Mouse (Mus musculus) liver, embryonic 14.5 days (tissue): ENCODE results near the gene Spock1. TPM values are rescaled to one million over a fixed set of nuclear protein-coding genes. Genes with fewer than 3 reads are reported as not detected.
A peak's percentile ranks its signal among the peaks of the same experiment; 100 is the strongest.

Experiments used
- ATAC-seq: fragments of 200-750 bp; cut with Nextera tagmentation; 2 replicates; pipeline ENCODE4 v1.8.0; 2017; ENCODE audit warnings: moderate number of reproducible peaks, mild to moderate bottlenecking, moderate library complexity; ENCODE audit not compliant: insufficient read depth
- DNase-seq, 3 experiments: peaks; one replicate each; pipeline ENCODE4 v3.0.0-alpha.2; 2012 to 2013; ENCODE audit warnings: low read depth in 3 of 3, low spot score in 3 of 3
- H3K27ac ChIP-seq: fragments of 300-500 bp; sonication (generic); 2 replicates; pipeline ENCODE4 v1.5.1; 2014; ENCODE audit warnings: moderate library complexity, mild to moderate bottlenecking, control low read depth, inconsistent platforms
- H3K27me3 ChIP-seq: fragments of 300-500 bp; sonication (generic); 2 replicates; pipeline ENCODE4 v1.6.1; 2014; ENCODE audit warnings: mild to moderate bottlenecking, low read length, moderate library complexity; ENCODE audit not compliant: control insufficient read depth, insufficient read depth
- H3K36me3 ChIP-seq: fragments of 300-500 bp; sonication (generic); replicated peaks from 2 replicates; pipeline ENCODE4 v1.6.1; 2014; ENCODE audit warnings: low read depth; ENCODE audit not compliant: control insufficient read depth, insufficient read depth
- H3K4me1 ChIP-seq, 2 experiments: fragments of 200-500 bp in 1 of 2; fragments of 300-500 bp in 1 of 2; sonication (generic) in 1 of 2; replicated peaks; 2 replicates each; pipeline ENCODE4 v1.6.1; 2012 to 2014; ENCODE audit warnings: antibody characterized with exemption in 1 of 2, inconsistent platforms in 1 of 2, low read length in 1 of 2; ENCODE audit not compliant: control insufficient read depth in 2 of 2, insufficient read depth in 2 of 2
- H3K4me2 ChIP-seq: fragments of 300-500 bp; sonication (generic); 2 replicates; pipeline ENCODE4 v1.6.1; 2014; ENCODE audit warnings: low read depth, mild to moderate bottlenecking, control low read depth, moderate library complexity
- H3K4me3 ChIP-seq, 2 experiments: fragments of 200-500 bp in 1 of 2; fragments of 300-500 bp in 1 of 2; sonication (generic) in 1 of 2; 2 replicates each; pipeline ENCODE4 v1.5.1; 2012 to 2014; ENCODE audit warnings: low read depth in 2 of 2, low read length in 2 of 2, mild to moderate bottlenecking in 2 of 2, control low read depth in 1 of 2, inconsistent platforms in 1 of 2, moderate library complexity in 1 of 2; ENCODE audit not compliant: insufficient read depth in 1 of 2
- H3K9ac ChIP-seq: fragments of 300-500 bp; sonication (generic); replicated peaks from 2 replicates; pipeline ENCODE4 v1.6.1; 2014; ENCODE audit warnings: mild to moderate bottlenecking, control low read depth, moderate library complexity
- H3K9me3 ChIP-seq: fragments of 300-500 bp; sonication (generic); 2 replicates; pipeline ENCODE4 v1.6.1; 2016; ENCODE audit warnings: low read length, mixed read lengths; ENCODE audit not compliant: control insufficient read depth
- CTCF ChIP-seq: IDR thresholded peaks from 2 replicates; pipeline ENCODE4 v1.5.1; 2016; ENCODE audit warnings: antibody characterized with exemption, low read depth, control low read depth
- EP300 ChIP-seq: IDR thresholded peaks from 2 replicates; pipeline ENCODE4 v1.6.1; 2016; ENCODE audit warnings: antibody characterized with exemption, low read depth
- WGBS: fragments of 180-500 bp; shearing (Covaris S2); extraction: QIAGEN DNeasy Blood & Tissue Kit; methylation state at CpG from one replicate; pipeline ENCODE4 v1.1.7; 2014; ENCODE audit not compliant: insufficient replicate concordance; 5-methylcytosine and 5-hydroxymethylcytosine counted together
- polyA plus RNA-seq, 2 experiments: library from polyadenylated mRNA; depleted of rRNA in 1 of 2; stranded (reverse) in 1 of 2; unstranded in 1 of 2; fragments of >200 nt; fragmentation: Nextera tagmentation in 1 of 2; extraction: Ambion mirVana in 1 of 2; gene quantifications; 2 replicates each; pipeline versions ENCODE4 v1.2.1 to v1.2.3; 2012 to 2014

Gene Spock1
- polyA plus RNA-seq, 2 experiments: 0.06 TPM; not detected in 1

GRCm38 (mm10) chr13:57585131-57585530, 323.0 kb downstream of the Spock1 start:
- 37% methylated on average over 3 of the region's 3 CpGs for WGBS
- H3K4me1 ChIP-seq: peaks cover 8 to 18% of the 10 kb centered on the region in 2 experiments
- H3K27me3 ChIP-seq: no peaks in the 10 kb centered on the region
- no peak overlapping the region for H3K27ac ChIP-seq
- TF ChIP-seq EP300 (no peak), CTCF (no peak)
- ATAC-seq (no peak), DNase-seq (no peak)
- no peaks in the 10 kb centered on the region; the same call in 1 of the 2 replicates for H3K9me3 ChIP-seq
- no peak overlapping the region for H3K4me3 ChIP-seq
- H3K9ac ChIP-seq: no peak overlapping the region
- H3K36me3 ChIP-seq: no peaks in the 10 kb centered on the region
- H3K4me2 ChIP-seq: no peak overlapping the region

- 65% methylated on average over 12 of the region's 12 CpGs for WGBS
- peaks cover 23 to 26% of the 10 kb centered on the region in 2 experiments for H3K4me1 ChIP-seq
Observed at GRCm38 (mm10) chr13:57582314-57582976, 325.7 kb downstream of the Spock1 start.

DNA sequence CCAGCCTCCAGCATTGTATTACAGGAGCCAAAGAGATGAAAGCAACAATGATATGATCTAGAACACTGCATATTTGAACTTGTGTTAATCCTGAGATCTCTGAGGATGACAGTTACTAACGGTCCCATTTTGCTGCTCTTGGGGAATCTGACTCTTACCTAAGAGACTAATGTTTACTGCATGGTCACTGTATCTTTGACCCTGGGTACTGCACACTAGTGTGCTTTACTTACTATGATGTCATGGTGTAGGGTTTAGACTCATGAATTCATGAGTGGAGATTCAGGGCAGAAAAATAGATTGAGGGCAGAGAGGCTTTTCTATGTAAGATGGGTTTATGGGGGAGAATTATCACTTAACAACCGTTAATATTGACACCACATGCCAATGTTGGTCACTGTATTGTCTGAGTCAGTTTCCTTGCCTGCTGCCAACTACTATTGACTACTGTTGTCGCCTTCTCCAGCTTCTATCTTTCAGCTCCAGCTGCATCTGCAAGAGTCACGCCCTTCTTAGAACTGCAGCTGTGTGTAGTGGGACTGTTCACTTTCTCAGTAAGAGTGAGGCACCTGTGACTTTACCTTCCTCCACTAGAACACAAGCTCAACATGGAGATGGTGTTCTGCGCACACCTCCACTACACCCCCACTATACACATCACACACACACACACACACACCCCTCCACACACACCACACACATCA, 330.4 kb downstream of the Spock1 start:
- Histone ChIP-seq H3K4me2 (peak overlapping the region; percentile 34), H3K27me3 (no peaks in the 10 kb centered on the region), H3K27ac (peak overlapping the region; percentile 81), H3K4me1 (peaks cover 36 to 50% of the 10 kb centered on the region in 2 experiments), H3K36me3 (no peaks in the 10 kb centered on the region), H3K4me3 (no peak overlapping the region), H3K9ac (peak overlapping the region; percentile 57), H3K9me3 (no peaks in the 10 kb centered on the region)
- DNase-seq (peak; percentile 79 to 83 (median 79)), ATAC-seq (peak; percentile 99)
- TF ChIP-seq EP300: peak; percentile 93
- no peak for TF ChIP-seq CTCF
- 47% methylated on average over 5 of the region's 5 CpGs for WGBS

More at GRCm38 (mm10) chr13:57582314-57582976, 325.7 kb downstream of the Spock1 start:
- Histone ChIP-seq H3K36me3 (no peaks in the 10 kb centered on the region), H3K4me3 (no peak overlapping the region), H3K9me3 (no peaks in the 10 kb centered on the region), H3K27me3 (no peaks in the 10 kb centered on the region), H3K9ac (no peak overlapping the region), H3K4me2 (no peak overlapping the region), H3K27ac (no peak overlapping the region)
- TF ChIP-seq EP300 (no peak), CTCF (no peak)
- ATAC-seq: no peak
- DNase-seq: no peak

DNA sequence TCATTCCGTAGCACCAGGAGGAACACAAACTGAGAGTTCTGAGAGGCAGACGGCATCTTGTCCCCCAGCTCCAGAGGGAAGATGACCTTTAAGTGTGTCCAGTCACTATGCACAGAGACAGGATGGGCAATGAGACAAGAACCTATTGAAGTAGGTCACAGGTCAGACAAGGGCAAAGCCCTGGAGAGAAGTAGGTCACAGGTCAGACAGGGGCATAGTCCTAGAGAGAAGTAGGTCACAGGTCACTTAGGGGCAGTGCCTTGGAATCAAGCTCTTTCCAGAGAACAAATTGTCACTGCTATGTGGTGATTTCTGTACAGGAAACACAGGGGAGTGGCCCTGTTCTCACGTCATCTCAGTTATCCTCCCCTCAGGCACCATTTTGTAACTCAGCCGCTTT, 334.6 kb downstream of the Spock1 start:
- Histone ChIP-seq H3K4me1 (peaks cover 19 to 33% of the 10 kb centered on the region in 2 experiments), H3K27ac (no peak overlapping the region), H3K9me3 (no peaks in the 10 kb centered on the region), H3K4me3 (no peak overlapping the region), H3K9ac (no peak overlapping the region), H3K36me3 (no peaks in the 10 kb centered on the region), H3K27me3 (no peaks in the 10 kb centered on the region), H3K4me2 (no peak overlapping the region)
- no peak for DNase-seq
- WGBS: 63% methylated on average over 4 of the region's 4 CpGs
- ATAC-seq: no peak
- no peak for TF ChIP-seq CTCF
- no peak for TF ChIP-seq EP300

DNA sequence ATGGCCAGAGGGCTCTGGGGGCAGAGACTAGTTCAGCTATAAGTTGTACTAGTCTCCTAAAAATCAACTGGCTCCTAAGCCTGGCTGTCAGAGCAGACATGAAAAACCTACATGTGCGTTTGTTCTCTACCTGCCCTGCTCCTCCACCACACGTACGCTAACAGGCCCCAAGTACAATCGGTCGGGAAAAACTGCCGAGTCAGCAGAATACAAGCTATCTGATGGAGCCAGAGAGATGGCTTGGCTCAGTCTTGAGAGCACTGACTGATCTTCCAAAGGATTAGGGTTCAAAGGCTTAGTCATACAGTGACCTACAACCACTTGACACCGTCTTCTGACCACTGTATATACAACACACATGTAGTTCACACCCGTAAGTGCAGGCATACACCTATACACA, 339.7 kb downstream of the Spock1 start:
- no peaks in the 10 kb centered on the region for H3K36me3 ChIP-seq
- 0 out of 4 replicates have a peak, but pooled peaks cover 0 to under 1% of the 10 kb centered on the region in 2 experiments for H3K4me1 ChIP-seq
- H3K27me3 ChIP-seq: no peaks in the 10 kb centered on the region
- TF ChIP-seq CTCF (no peak), EP300 (no peak)
- H3K4me2 ChIP-seq: no peak overlapping the region
- no peak overlapping the region for H3K4me3 ChIP-seq
- DNase-seq: no peak
- H3K9ac ChIP-seq: no peak overlapping the region
- 0 out of 2 replicates have a peak, but pooled peaks have one; percentile 13 for ATAC-seq
- 75% methylated on average over 8 of the region's 8 CpGs for WGBS
- H3K9me3 ChIP-seq: no peaks in the 10 kb centered on the region
- no peak overlapping the region for H3K27ac ChIP-seq
